9 mouse cellular contexts compared by ENCODE assay signal in genomic region chr6:124693243-124693981, GRCm38 (mm10). TPM values are rescaled to one million over a fixed set of nuclear protein-coding genes. Genes with fewer than 3 reads are reported as not detected.
DNase-seq lines count a peak whose midpoint lies in the region; ATAC-seq and TF ChIP-seq lines count a peak whose summit lies in the region.
"Had no signal": no experiment of that assay in that cellular context is flagged by ENCODE, and none has a peak within 500 bp of the region (broad histone marks: within the 10 kb centered on the region; RNA-seq: fewer than 3 reads in every experiment).

No protein-coding gene starts in this region.

- no peak overlapping the region for H3K4me3 ChIP-seq in forebrain, embryonic 15.5 days
- H3K4me3 ChIP-seq in forebrain, embryonic 12.5 days (replicated peaks), result no peak overlapping the region
- no peak overlapping the region for H3K4me3 ChIP-seq in liver, postnatal 0 days (ENCODE audit: low read depth, low read length)
- H3K4me3 ChIP-seq in liver, embryonic 12.5 days, result no peak overlapping the region
- H3K4me3 ChIP-seq in intestine, embryonic 15.5 days (replicated peaks), result no peak overlapping the region
- H3K4me3 ChIP-seq: heart, embryonic 10.5 days had no signal

- peaks cover 10% of the 10 kb centered on the region for H3K4me1 ChIP-seq in forebrain, embryonic 15.5 days
- H3K4me1 ChIP-seq in forebrain, embryonic 12.5 days, result 0 out of 2 replicates have a peak, but pooled peaks cover 4% of the 10 kb centered on the region
- H3K4me1 ChIP-seq in liver, postnatal 0 days (ENCODE audit: insufficient read depth), result peaks cover 25% of the 10 kb centered on the region
- H3K4me1 ChIP-seq in liver, embryonic 12.5 days, result peaks cover 36% of the 10 kb centered on the region
- H3K4me1 ChIP-seq in intestine, embryonic 15.5 days (replicated peaks), result peaks cover 17% of the 10 kb centered on the region

- no peaks in the 10 kb centered on the region for H3K36me3 ChIP-seq in forebrain, embryonic 15.5 days
- H3K36me3 ChIP-seq in forebrain, embryonic 12.5 days (replicated peaks), result no peaks in the 10 kb centered on the region
- H3K36me3 ChIP-seq in liver, postnatal 0 days (replicated peaks; ENCODE audit: insufficient read depth, low read length), result peaks cover 6% of the 10 kb centered on the region
- H3K36me3 ChIP-seq in liver, embryonic 12.5 days, result peaks cover 30% of the 10 kb centered on the region
- no peaks in the 10 kb centered on the region for H3K36me3 ChIP-seq in intestine, embryonic 15.5 days
- H3K36me3 ChIP-seq: heart, embryonic 10.5 days had no signal

- 77% methylated on average over 15 of the region's 15 CpGs for WGBS in forebrain, embryonic 15.5 days
- WGBS in forebrain, embryonic 12.5 days, result 82% methylated on average over 15 of the region's 15 CpGs
- 69% methylated on average over 15 of the region's 15 CpGs for WGBS in liver, postnatal 0 days (ENCODE audit: insufficient replicate concordance)
- 82% methylated on average over 15 of the region's 15 CpGs for WGBS in liver, embryonic 12.5 days (ENCODE audit: insufficient replicate concordance)
- 51% methylated on average over 15 of the region's 15 CpGs for WGBS in intestine, embryonic 15.5 days

- no peak for DNase-seq in liver, postnatal 0 days
- DNase-seq in mesoderm, embryonic 11.5 days (ENCODE audit: low read depth, low spot score), result peak; percentile 33
- no peak for DNase-seq in cerebellum, adult 9-11 months
- DNase-seq in left cerebral cortex, postnatal 4 days, result no peak

- no peak overlapping the region for H3K9ac ChIP-seq in forebrain, embryonic 15.5 days (replicated peaks)
- no peak overlapping the region for H3K9ac ChIP-seq in forebrain, embryonic 12.5 days
- H3K9ac ChIP-seq in liver, postnatal 0 days (replicated peaks), result 0 out of 2 replicates have a peak overlapping the region, but pooled peaks have one; percentile 36
- H3K9ac ChIP-seq in liver, embryonic 12.5 days, result no peak overlapping the region
- no peak overlapping the region for H3K9ac ChIP-seq in intestine, embryonic 15.5 days

- ATAC-seq in forebrain, embryonic 15.5 days (replicated peaks), result no peak
- no peak for ATAC-seq in forebrain, embryonic 12.5 days (ENCODE audit: low FRiP score)
- ATAC-seq in liver, postnatal 0 days, result no peak
- no peak for ATAC-seq in liver, embryonic 12.5 days
- peak; percentile 74 for ATAC-seq in intestine, embryonic 15.5 days

- intact Hi-C loops in left cerebral cortex, postnatal 4 days (cut with DNase I), result no loop called here

- TF ChIP-seq EP300 in liver, postnatal 0 days (IDR thresholded peaks at IDR 0.05; ENCODE audit: low read depth), result no peak

- no peaks in the 10 kb centered on the region for H3K27me3 ChIP-seq in forebrain, embryonic 15.5 days
- no peaks in the 10 kb centered on the region for H3K27me3 ChIP-seq in forebrain, embryonic 12.5 days
- H3K27me3 ChIP-seq in liver, postnatal 0 days (ENCODE audit: insufficient read depth, low read length), result no peaks in the 10 kb centered on the region
- H3K27me3 ChIP-seq in liver, embryonic 12.5 days (replicated peaks), result no peaks in the 10 kb centered on the region
- no peaks in the 10 kb centered on the region for H3K27me3 ChIP-seq in intestine, embryonic 15.5 days (replicated peaks)

- no peak for TF ChIP-seq CTCF in liver, postnatal 0 days (IDR thresholded peaks at IDR 0.05; ENCODE audit: low read depth)

- H3K4me2 ChIP-seq in forebrain, embryonic 15.5 days (replicated peaks), result no peak overlapping the region
- H3K4me2 ChIP-seq in forebrain, embryonic 12.5 days, result no peak overlapping the region
- H3K4me2 ChIP-seq in liver, postnatal 0 days (ENCODE audit: low read depth, low read length), result no peak overlapping the region
- no peak overlapping the region for H3K4me2 ChIP-seq in liver, embryonic 12.5 days
- no peak overlapping the region for H3K4me2 ChIP-seq in intestine, embryonic 15.5 days (replicated peaks)

- H3K9me3 ChIP-seq in forebrain, embryonic 15.5 days, result no peaks in the 10 kb centered on the region
- no peaks in the 10 kb centered on the region for H3K9me3 ChIP-seq in forebrain, embryonic 12.5 days
- H3K9me3 ChIP-seq in liver, postnatal 0 days (ENCODE audit: low read length), result no peaks in the 10 kb centered on the region
- no peaks in the 10 kb centered on the region for H3K9me3 ChIP-seq in liver, embryonic 12.5 days (replicated peaks)
- H3K9me3 ChIP-seq in intestine, embryonic 15.5 days, result no peaks in the 10 kb centered on the region
- H3K9me3 ChIP-seq: heart, embryonic 10.5 days had no signal

- H3K27ac ChIP-seq in forebrain, embryonic 15.5 days (replicated peaks), result peak overlapping the region; percentile 39
- H3K27ac ChIP-seq in forebrain, embryonic 12.5 days, result no peak overlapping the region
- peak overlapping the region; percentile 77 for H3K27ac ChIP-seq in liver, postnatal 0 days (ENCODE audit: low read depth)
- H3K27ac ChIP-seq in liver, embryonic 12.5 days, result no peak overlapping the region; the same call in 1 of the 2 replicates
- peak overlapping the region; percentile 76 for H3K27ac ChIP-seq in intestine, embryonic 15.5 days
- H3K27ac ChIP-seq: heart, embryonic 10.5 days had no signal

RNA-seq across cellular contexts. Expression of gene Emg1, which starts 18.6 kb away (rescaled TPM):
- 153 and 160 TPM in 2 replicates for polyA plus RNA-seq in forebrain, embryonic 15.5 days (2015; fragmentation: Nextera tagmentation; extraction: Ambion mirVana)
- polyA plus RNA-seq in forebrain, embryonic 12.5 days (2016; fragmentation: Nextera tagmentation; extraction: Ambion mirVana), result 194 and 199 TPM in 2 replicates
- 93.2 and 96.9 TPM in 2 replicates for polyA plus RNA-seq in liver, postnatal 0 days (2015; fragmentation: Nextera tagmentation; extraction: Ambion mirVana)
- 200 TPM in 2 replicates for polyA plus RNA-seq in liver, embryonic 12.5 days (2016; fragmentation: Nextera tagmentation; extraction: Ambion mirVana)
- 225 and 231 TPM in 2 replicates for polyA plus RNA-seq in intestine, embryonic 15.5 days (2015; fragmentation: Nextera tagmentation; extraction: Ambion mirVana)
- total RNA-seq in left cerebral cortex, postnatal 4 days (2021), result 10 to 100 TPM; 56.7 to 56.9 TPM

RNA-seq across cellular contexts. Expression of gene Phb2, which starts 18.7 kb away (rescaled TPM):
- polyA plus RNA-seq in forebrain, embryonic 15.5 days (2015; fragmentation: Nextera tagmentation; extraction: Ambion mirVana), result 271 and 275 TPM in 2 replicates
- 330 and 338 TPM in 2 replicates for polyA plus RNA-seq in forebrain, embryonic 12.5 days (2016; fragmentation: Nextera tagmentation; extraction: Ambion mirVana)
- 308 and 318 TPM in 2 replicates for polyA plus RNA-seq in liver, postnatal 0 days (2015; fragmentation: Nextera tagmentation; extraction: Ambion mirVana)
- polyA plus RNA-seq in liver, embryonic 12.5 days (2016; fragmentation: Nextera tagmentation; extraction: Ambion mirVana), result 433 and 443 TPM in 2 replicates
- 497 and 503 TPM in 2 replicates for polyA plus RNA-seq in intestine, embryonic 15.5 days (2015; fragmentation: Nextera tagmentation; extraction: Ambion mirVana)
- total RNA-seq in left cerebral cortex, postnatal 4 days (2021), result 100 to 1,000 TPM; 169 to 170 TPM

RNA-seq across cellular contexts. Expression of gene Lpcat3, which starts 30.6 kb away (rescaled TPM):
- polyA plus RNA-seq in forebrain, embryonic 15.5 days (2015; fragmentation: Nextera tagmentation; extraction: Ambion mirVana), result 34.6 and 35.1 TPM in 2 replicates
- polyA plus RNA-seq in forebrain, embryonic 12.5 days (2016; fragmentation: Nextera tagmentation; extraction: Ambion mirVana), result 28.1 and 35.0 TPM in 2 replicates
- 68.7 and 72.6 TPM in 2 replicates for polyA plus RNA-seq in liver, postnatal 0 days (2015; fragmentation: Nextera tagmentation; extraction: Ambion mirVana)
- 67.1 and 74.5 TPM in 2 replicates for polyA plus RNA-seq in liver, embryonic 12.5 days (2016; fragmentation: Nextera tagmentation; extraction: Ambion mirVana)
- polyA plus RNA-seq in intestine, embryonic 15.5 days (2015; fragmentation: Nextera tagmentation; extraction: Ambion mirVana), result 134 and 145 TPM in 2 replicates
- 10 to 100 TPM; 36.9 to 39.8 TPM for total RNA-seq in left cerebral cortex, postnatal 4 days (2021)

RNA-seq across cellular contexts. Expression of gene Ptpn6, which starts 45.1 kb away (rescaled TPM):
- 3.2 and 4.4 TPM in 2 replicates for polyA plus RNA-seq in forebrain, embryonic 15.5 days (2015; fragmentation: Nextera tagmentation; extraction: Ambion mirVana)
- 5.4 and 6.1 TPM in 2 replicates for polyA plus RNA-seq in forebrain, embryonic 12.5 days (2016; fragmentation: Nextera tagmentation; extraction: Ambion mirVana)
- 39.2 and 45.1 TPM in 2 replicates for polyA plus RNA-seq in liver, postnatal 0 days (2015; fragmentation: Nextera tagmentation; extraction: Ambion mirVana)
- 30.8 and 31.3 TPM in 2 replicates for polyA plus RNA-seq in liver, embryonic 12.5 days (2016; fragmentation: Nextera tagmentation; extraction: Ambion mirVana)
- polyA plus RNA-seq in intestine, embryonic 15.5 days (2015; fragmentation: Nextera tagmentation; extraction: Ambion mirVana), result 16.7 and 17.7 TPM in 2 replicates
- total RNA-seq in left cerebral cortex, postnatal 4 days (2021), result 1 to 10 TPM; 3.3 to 9.2 TPM

RNA-seq across cellular contexts. Expression of gene Grcc10, which starts 47.8 kb away (rescaled TPM):
- 652 and 676 TPM in 2 replicates for polyA plus RNA-seq in forebrain, embryonic 15.5 days (2015; fragmentation: Nextera tagmentation; extraction: Ambion mirVana)
- 550 and 568 TPM in 2 replicates for polyA plus RNA-seq in forebrain, embryonic 12.5 days (2016; fragmentation: Nextera tagmentation; extraction: Ambion mirVana)
- polyA plus RNA-seq in liver, postnatal 0 days (2015; fragmentation: Nextera tagmentation; extraction: Ambion mirVana), result 148 and 157 TPM in 2 replicates
- polyA plus RNA-seq in liver, embryonic 12.5 days (2016; fragmentation: Nextera tagmentation; extraction: Ambion mirVana), result 109 and 116 TPM in 2 replicates
- polyA plus RNA-seq in intestine, embryonic 15.5 days (2015; fragmentation: Nextera tagmentation; extraction: Ambion mirVana), result 337 and 341 TPM in 2 replicates
- total RNA-seq in left cerebral cortex, postnatal 4 days (2021), result 100 to 1,000 TPM; 334 to 350 TPM

Comparison
In these comparisons a context has a peak if more than half of its experiments do, and no peak if none do; other contexts are left out.
1. H3K27ac ChIP-seq: peak in forebrain, embryonic 15.5 days (single experiment), liver, postnatal 0 days (single experiment) and intestine, embryonic 15.5 days (single experiment); none in forebrain, embryonic 12.5 days (single experiment) and liver, embryonic 12.5 days (single experiment).